Mouse (Mus musculus) heart, postnatal 0 days (tissue): Measurements from ENCODE around the gene Gm36028.

Experiments used
- CTCF ChIP-seq: IDR thresholded peaks from 2 replicates; pipeline ENCODE4 v1.5.1; 2016; ENCODE audit warnings: antibody characterized with exemption, control low read depth, low read depth
- EP300 ChIP-seq: IDR thresholded peaks from 2 replicates; pipeline ENCODE4 v1.6.1; 2016; ENCODE audit warnings: antibody characterized with exemption, low read depth

DNA sequence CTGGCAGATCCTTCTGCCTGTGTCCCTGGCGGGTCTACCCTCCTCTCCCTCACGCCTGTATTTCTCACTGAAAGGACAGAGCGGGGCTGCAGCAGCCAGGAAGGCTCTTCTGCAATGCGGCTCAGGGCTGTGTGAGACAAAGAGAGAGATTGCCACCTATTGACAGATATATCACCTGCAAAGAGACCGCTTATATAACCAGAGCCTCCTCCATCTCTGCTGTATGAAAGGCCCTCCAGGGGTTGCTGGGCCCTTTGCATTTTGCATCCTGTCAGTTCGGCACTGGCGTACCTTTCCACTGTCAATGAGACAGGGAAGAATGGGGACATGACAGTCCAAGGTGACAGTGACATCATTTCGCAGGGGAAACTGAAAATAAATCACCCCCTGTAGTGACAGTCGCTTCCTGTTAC is 48.5 kb downstream of the Gm36028 start:
- TF ChIP-seq CTCF (peak; percentile 61), EP300 (no peak)
